Mouse (Mus musculus) kidney, adult 2 months (tissue): ENCODE data around the gene Med22.

Source experiments
- CTCF ChIP-seq: fragments of 200-500 bp; conservative IDR thresholded peaks from 2 replicates; pipeline ENCODE4 v1.5.1; 2011; ENCODE audit warnings: low read depth, mild to moderate bottlenecking, control low read depth, low read length, moderate library complexity, mixed read lengths; ENCODE audit not compliant: insufficient read depth, insufficient read length
- POLR2A ChIP-seq: fragments of 200-500 bp; IDR thresholded peaks from one replicate; pipeline ENCODE4 v1.6.1; 2011; ENCODE audit warnings: low read depth, low read length, control low read depth

DNA sequence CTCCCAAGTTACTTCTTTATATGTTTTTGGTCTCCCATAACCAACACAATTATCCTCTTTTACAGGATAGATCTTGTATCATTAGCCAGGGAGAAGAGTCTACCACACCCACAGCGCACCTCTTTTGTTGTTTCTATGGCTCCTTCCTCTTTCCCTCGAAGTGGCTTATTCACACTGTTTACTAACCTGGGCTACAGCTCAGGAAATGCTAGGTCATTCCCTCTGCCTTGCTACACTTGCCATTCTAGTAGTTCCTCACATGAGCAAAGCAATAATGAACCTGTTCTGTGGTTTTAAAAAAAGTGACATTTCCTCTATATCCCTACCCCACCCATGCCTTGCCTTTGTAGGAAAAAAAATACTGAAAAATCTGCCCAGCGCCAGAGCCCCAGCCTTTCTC, 47.6 kb downstream of the Med22 start:
- TF ChIP-seq POLR2A (no peak), CTCF (no peak)
